Mouse (Mus musculus) testis, adult 2 months (tissue): ENCODE results near the gene Otud1.

Experiments
- CTCF ChIP-seq: fragments of 200-500 bp; IDR thresholded peaks from 2 replicates; pipeline ENCODE4 v1.5.1; 2012; ENCODE audit warnings: low read depth, mild to moderate bottlenecking, inconsistent platforms, low read length, moderate library complexity; ENCODE audit not compliant: control insufficient read depth, insufficient read depth, insufficient replicate concordance
- POLR2A ChIP-seq: fragments of 200-500 bp; IDR thresholded peaks from 2 replicates; pipeline ENCODE4 v1.6.1; 2012; ENCODE audit warnings: low read depth, mild to moderate bottlenecking, inconsistent platforms, low read length, moderate library complexity; ENCODE audit not compliant: control insufficient read depth

- TF ChIP-seq CTCF, result no peak
- TF ChIP-seq POLR2A, result no peak
These were observed 46.7 kb downstream of the Otud1 start for GRCm38 (mm10) chr2:19704272-19704671.
